Mouse (Mus musculus) intestine, embryonic 14.5 days (tissue): ENCODE results near the gene Vrk2. TPM values are rescaled to one million over a fixed set of nuclear protein-coding genes. Genes with fewer than 3 reads are reported as not detected.

Source experiments
- ATAC-seq: fragments of 200-750 bp; cut with Nextera tagmentation; replicated peaks from 2 replicates; pipeline ENCODE4 v1.8.0; 2017; ENCODE audit warnings: low read depth, moderate number of reproducible peaks, moderate TSS enrichment, moderate library complexity; ENCODE audit not compliant: low FRiP score, low TSS enrichment
- DNase-seq: peaks from one replicate; pipeline ENCODE4 v3.0.0-alpha.2; 2018; ENCODE audit warnings: low spot score
- H3K27ac ChIP-seq: fragments of 300-500 bp; sonication (generic); 2 replicates; pipeline ENCODE4 v1.5.1; 2014; ENCODE audit warnings: low read depth, mild to moderate bottlenecking, control low read depth
- H3K27me3 ChIP-seq: fragments of 300-500 bp; sonication (generic); replicated peaks from 2 replicates; pipeline ENCODE4 v1.6.1; 2014; ENCODE audit warnings: low read length, control low read depth; ENCODE audit not compliant: control insufficient read depth, insufficient read depth
- H3K36me3 ChIP-seq: fragments of 300-500 bp; sonication (generic); 2 replicates; pipeline ENCODE4 v1.6.1; 2014; ENCODE audit warnings: low read length, control low read depth; ENCODE audit not compliant: control insufficient read depth, insufficient read depth
- H3K4me1 ChIP-seq: fragments of 300-500 bp; sonication (generic); replicated peaks from 2 replicates; pipeline ENCODE4 v1.6.1; 2014; ENCODE audit warnings: low read length, control low read depth, mixed read lengths; ENCODE audit not compliant: control insufficient read depth, insufficient read depth
- H3K4me2 ChIP-seq: fragments of 300-500 bp; sonication (generic); 2 replicates; pipeline ENCODE4 v1.6.1; 2014; ENCODE audit warnings: low read length
- H3K4me3 ChIP-seq: fragments of 300-500 bp; sonication (generic); 2 replicates; pipeline ENCODE4 v1.5.1; 2014; ENCODE audit warnings: low read depth, low read length, control low read depth, mixed read lengths
- H3K9ac ChIP-seq: fragments of 300-500 bp; sonication (generic); 2 replicates; pipeline ENCODE4 v1.6.1; 2014; ENCODE audit warnings: mild to moderate bottlenecking, low read length
- H3K9me3 ChIP-seq: fragments of 300-500 bp; sonication (generic); 2 replicates; pipeline ENCODE4 v1.6.1; 2016; ENCODE audit warnings: low read length, control low read depth; ENCODE audit not compliant: control insufficient read depth
- WGBS: fragments of 180-500 bp; shearing (Covaris S2); extraction: QIAGEN DNeasy Blood & Tissue Kit; methylation state at CpG from one replicate; pipeline ENCODE4 v1.1.7; 2014; 5-methylcytosine and 5-hydroxymethylcytosine counted together
- polyA plus RNA-seq: library from polyadenylated mRNA; unstranded; fragments of >200 nt; fragmentation: Nextera tagmentation; extraction: Ambion mirVana; gene quantifications from 2 replicates; pipeline ENCODE4 v1.2.1, GENCODE M21; 2014

The Vrk2 gene
- polyA plus RNA-seq, 1 experiment from 2014 or later = 26.3 TPM

DNA sequence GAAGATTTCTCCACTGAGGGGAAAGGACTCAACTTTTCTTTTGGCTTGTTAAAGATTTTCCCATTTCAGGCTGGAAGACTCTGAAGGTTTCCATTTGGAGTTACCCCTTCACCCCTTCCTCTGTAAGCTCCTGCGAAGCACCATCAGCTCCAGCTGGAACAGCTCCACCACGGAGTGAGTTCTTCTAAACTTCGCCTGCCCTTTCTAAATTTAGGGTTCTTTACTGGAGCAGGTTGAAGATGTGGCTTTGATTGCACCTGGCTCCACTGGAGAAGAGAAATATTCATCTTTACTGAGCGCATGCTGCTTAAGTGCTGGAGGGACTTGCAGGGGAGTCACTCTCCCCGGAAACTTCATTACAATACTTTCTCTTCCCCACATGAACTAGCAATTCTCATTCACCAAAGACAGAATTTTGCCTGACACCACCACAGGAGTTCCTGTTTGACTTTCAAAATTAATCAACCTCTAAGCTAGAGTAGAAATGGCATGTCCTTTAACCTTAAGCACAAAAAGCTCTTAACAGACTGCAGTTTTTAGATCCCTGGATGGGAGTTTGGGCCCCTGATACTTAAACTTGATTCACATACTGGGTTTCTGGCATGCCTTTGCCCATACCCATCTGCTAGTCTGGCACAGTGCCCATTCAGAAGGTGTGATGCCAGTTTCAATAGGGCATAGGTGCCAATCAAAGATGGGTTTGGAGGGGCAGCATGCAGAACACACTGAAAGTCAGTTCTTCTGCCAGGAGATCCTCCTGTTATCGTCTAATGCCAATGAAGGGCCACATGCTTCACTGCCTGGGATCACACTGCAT is 7.2 kb downstream of the Vrk2 start:
- H3K4me2 ChIP-seq = 0 out of 2 replicates have a peak overlapping the region, but pooled peaks have one; percentile 6
- H3K9me3 ChIP-seq = no peaks in the 10 kb centered on the region
- no peak overlapping the region for H3K4me3 ChIP-seq
- H3K9ac ChIP-seq = no peak overlapping the region
- DNase-seq (no peak), ATAC-seq (no peak)
- no peaks in the 10 kb centered on the region for H3K36me3 ChIP-seq
- H3K4me1 ChIP-seq = peaks cover 8% of the 10 kb centered on the region; the same call in 1 of the 2 replicates
- no peak overlapping the region for H3K27ac ChIP-seq
- H3K27me3 ChIP-seq = no peaks in the 10 kb centered on the region
- 50% methylated on average over 6 of the region's 6 CpGs for WGBS

DNA sequence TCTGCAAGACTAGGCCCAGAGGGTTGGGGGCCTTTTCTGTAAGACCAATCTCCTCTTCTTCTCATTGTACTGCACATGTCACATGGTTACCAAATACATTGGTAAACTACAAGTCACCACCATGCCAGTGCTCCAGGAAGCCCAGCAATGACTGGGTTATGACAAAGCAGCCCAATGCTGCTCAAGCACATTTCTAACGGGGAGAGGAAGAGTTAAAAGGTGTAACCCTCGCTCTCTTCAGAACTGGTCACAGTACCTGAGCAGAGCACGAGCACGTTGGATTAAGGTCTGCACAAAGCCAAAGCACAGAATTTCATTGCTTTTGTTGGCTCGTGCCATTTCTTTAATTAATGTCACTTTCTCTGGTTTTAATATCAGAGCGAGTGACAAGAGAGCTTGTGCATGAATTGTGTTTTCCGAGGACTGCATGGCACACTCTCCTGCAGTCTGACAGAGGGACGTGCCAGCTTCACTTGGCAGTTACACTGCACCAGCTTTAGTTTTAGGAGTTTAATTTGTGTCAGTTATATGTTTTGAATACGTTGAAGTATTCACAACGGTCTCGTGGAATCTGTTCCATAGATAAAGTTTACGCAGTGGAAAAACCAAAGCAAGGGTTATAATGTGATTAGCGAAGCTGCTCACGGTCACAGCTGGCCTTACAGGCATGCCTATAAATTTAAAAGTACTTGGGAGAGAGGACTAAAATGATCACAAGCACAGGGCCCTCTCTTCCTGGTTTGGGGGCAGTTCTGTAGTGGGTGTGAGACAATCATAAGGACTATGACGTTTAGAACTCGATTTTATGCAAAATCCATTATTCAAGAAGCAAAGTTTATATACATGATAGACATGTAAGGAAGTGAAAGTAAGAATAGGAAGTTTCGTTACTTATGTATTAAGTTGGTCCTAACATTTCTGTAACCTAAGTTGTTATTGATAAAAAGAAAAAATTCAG is 8.1 kb downstream of the Vrk2 start:
- Histone ChIP-seq H3K4me3 (no peak overlapping the region), H3K9me3 (no peaks in the 10 kb centered on the region), H3K27ac (no peak overlapping the region), H3K27me3 (no peaks in the 10 kb centered on the region), H3K4me2 (0 out of 2 replicates have a peak overlapping the region, but pooled peaks have one; percentile 6), H3K4me1 (peaks cover 8% of the 10 kb centered on the region; the same call in 1 of the 2 replicates), H3K36me3 (no peaks in the 10 kb centered on the region), H3K9ac (no peak overlapping the region)
- 67% methylated on average over 17 of the region's 17 CpGs for WGBS
- ATAC-seq (no peak), DNase-seq (no peak)

DNA sequence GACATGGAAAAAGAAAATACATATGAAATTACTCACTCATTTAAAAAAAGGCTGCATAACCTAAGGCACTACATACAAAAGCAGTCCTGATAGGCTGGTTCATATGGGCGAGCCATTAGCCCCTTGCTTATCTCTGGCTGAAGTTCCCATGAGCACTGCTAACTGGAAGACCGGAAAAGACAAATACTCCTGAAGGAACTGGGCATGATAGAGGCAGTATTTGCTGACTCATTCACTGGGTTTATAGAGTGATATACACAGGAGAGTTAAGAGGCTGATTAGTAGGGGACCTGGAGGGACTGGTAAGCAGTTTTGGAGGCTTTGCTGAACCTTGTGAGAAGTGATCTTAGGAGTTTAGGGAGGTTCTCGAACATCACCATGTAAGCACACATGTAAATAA is 42.2 kb downstream of the Vrk2 start:
- ATAC-seq (no peak), DNase-seq (no peak)
- no peaks in the 10 kb centered on the region for H3K9me3 ChIP-seq
- H3K4me1 ChIP-seq = no peaks in the 10 kb centered on the region
- WGBS = 86% methylated on average over 3 of the region's 3 CpGs
- no peak overlapping the region for H3K4me3 ChIP-seq
- peaks cover under 1% of the 10 kb centered on the region; the same call in 1 of the 2 replicates for H3K36me3 ChIP-seq
- no peak overlapping the region for H3K9ac ChIP-seq
- H3K27ac ChIP-seq = no peak overlapping the region
- H3K4me2 ChIP-seq = no peak overlapping the region
- no peaks in the 10 kb centered on the region for H3K27me3 ChIP-seq

DNA sequence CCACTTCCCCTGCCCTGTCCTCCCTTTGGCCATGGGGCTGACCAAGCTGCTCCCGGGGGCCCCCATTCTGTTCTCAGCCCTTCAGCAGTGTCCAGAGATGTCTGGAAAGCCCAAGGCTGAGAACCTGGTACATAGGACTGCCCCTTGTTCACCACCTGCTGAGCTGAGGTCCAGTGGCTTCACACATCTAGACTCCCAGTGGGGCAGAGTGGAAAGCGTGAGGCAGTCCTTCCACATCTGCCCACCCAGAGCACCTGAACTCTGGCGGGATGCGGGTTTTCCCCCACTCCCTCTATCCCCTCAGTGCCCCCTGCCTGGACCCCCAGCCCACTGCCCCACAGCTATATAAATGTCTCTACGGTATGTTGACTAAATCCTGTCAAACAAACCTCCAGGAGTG is 56.0 kb downstream of the Vrk2 start:
- peaks cover 7% of the 10 kb centered on the region; the same call in 1 of the 2 replicates for H3K36me3 ChIP-seq
- no peak for ATAC-seq
- 91% methylated on average over 5 of the region's 5 CpGs for WGBS
- no peak for DNase-seq
- H3K9ac ChIP-seq = no peak overlapping the region
- no peaks in the 10 kb centered on the region for H3K9me3 ChIP-seq
- no peaks in the 10 kb centered on the region for H3K4me1 ChIP-seq
- no peak overlapping the region for H3K4me2 ChIP-seq
- H3K4me3 ChIP-seq = no peak overlapping the region
- no peaks in the 10 kb centered on the region for H3K27me3 ChIP-seq
- H3K27ac ChIP-seq = no peak overlapping the region

DNA sequence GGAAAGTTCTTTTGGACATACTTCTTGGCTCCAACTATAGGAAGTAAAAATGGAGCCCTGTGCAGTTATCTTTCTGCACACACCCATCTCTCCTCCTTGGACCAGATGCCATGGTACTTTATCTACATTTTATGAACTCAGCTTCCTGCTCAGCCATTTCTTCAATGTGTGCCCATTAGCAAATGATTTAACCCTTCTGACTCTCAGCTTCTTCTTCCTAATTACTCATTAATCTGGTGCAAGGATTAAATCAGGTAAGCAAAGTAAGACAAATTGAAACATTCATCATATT is 60.0 kb downstream of the Vrk2 start:
- Histone ChIP-seq H3K9me3 (no peaks in the 10 kb centered on the region), H3K4me1 (no peaks in the 10 kb centered on the region), H3K36me3 (no peaks in the 10 kb centered on the region), H3K4me2 (no peak overlapping the region), H3K4me3 (no peak overlapping the region), H3K27ac (no peak overlapping the region), H3K27me3 (no peaks in the 10 kb centered on the region), H3K9ac (no peak overlapping the region)
- DNase-seq = no peak
- ATAC-seq = no peak

DNA sequence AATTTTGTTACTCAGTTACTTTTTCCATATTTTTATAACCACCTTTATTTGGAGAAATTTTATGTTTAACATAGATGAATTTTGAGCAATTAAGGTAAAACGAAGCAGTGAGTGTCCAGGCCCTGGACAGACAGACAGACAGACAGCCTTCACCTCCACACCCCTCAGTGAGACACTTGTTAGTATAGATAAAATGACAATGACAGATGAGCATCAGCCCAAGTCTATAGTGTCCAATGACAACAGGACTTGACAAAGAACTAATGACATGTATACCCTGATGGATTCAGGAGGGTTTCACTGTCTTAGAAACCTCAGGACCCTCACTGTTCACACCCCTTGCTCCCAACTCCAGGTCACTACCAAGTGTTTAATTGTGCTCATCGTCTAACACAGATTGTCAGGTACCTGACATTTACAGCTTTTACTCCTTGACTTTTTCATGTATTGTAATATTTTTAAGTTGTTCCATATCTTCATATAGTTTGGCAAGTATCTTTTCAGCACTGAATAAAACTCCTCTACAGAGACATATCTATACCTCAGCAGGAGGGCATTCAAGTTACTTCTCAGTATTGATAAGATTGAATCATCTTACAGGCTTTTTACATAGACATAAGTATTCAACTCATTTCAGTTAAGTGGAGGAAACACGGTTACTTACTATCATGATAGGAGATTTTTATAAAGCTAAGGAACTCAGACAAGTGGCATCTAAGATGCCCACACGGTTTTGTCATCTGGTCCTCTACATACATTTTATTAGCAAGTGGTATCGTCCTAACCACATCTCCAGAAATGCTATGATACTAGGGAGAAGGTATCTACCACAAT is 60.6 kb downstream of the Vrk2 start:
- DNase-seq (no peak), ATAC-seq (no peak)
- H3K9ac ChIP-seq = no peak overlapping the region
- WGBS = 89% methylated on average over 5 of the region's 5 CpGs
- no peaks in the 10 kb centered on the region for H3K4me1 ChIP-seq
- H3K27me3 ChIP-seq = no peaks in the 10 kb centered on the region
- H3K4me2 ChIP-seq = no peak overlapping the region
- H3K9me3 ChIP-seq = no peaks in the 10 kb centered on the region
- no peaks in the 10 kb centered on the region for H3K36me3 ChIP-seq
- H3K27ac ChIP-seq = no peak overlapping the region
- H3K4me3 ChIP-seq = no peak overlapping the region

DNA sequence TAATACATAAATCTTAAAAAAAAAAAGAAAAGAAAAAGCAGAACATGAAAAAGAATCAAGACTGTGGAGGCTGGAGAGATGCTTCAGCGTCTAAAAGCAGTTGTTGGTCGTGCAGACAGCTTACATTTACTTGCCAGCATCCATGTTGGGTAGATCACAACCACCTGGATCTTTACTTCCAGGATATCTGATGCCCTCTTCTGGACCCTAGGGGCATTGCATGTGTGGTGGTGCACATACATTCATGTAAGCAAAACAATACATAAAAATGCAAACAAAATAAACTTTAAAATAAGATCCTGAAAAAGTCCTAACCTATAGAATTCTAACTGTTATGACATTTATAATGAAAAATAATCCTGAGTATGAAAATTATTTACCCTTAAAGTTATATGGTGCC is 66.9 kb downstream of the Vrk2 start:
- Histone ChIP-seq H3K27ac (no peak overlapping the region), H3K4me2 (no peak overlapping the region), H3K9ac (no peak overlapping the region), H3K36me3 (no peaks in the 10 kb centered on the region; the same call in 1 of the 2 replicates), H3K4me3 (no peak overlapping the region), H3K27me3 (no peaks in the 10 kb centered on the region), H3K9me3 (no peaks in the 10 kb centered on the region), H3K4me1 (no peaks in the 10 kb centered on the region)
- no peak for DNase-seq
- ATAC-seq = no peak
- WGBS = 93% methylated on average over 2 of the region's 2 CpGs

DNA sequence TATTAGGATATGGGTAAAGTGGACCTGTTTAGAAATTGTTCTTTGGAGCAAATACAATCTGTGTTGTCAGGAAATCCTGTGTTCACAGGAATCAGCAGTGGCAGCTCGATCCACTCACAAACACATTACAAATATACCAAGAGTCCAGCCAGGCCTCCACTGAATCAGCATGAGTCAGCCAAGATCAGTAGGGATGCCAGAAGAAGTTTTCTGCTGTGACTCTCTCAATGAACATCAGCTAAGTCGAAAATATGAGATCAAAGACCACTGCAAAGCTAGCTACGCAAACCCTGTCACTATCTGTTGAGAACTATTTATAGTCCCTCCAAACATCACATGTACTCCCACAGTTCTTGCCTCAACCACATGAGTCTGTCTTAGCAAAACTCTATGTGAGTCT is 74.8 kb downstream of the Vrk2 start:
- 79% methylated on average over 3 of the region's 3 CpGs for WGBS
- no peak for ATAC-seq
- DNase-seq = no peak
- Histone ChIP-seq H3K9me3 (no peaks in the 10 kb centered on the region), H3K27me3 (no peaks in the 10 kb centered on the region), H3K4me2 (no peak overlapping the region), H3K27ac (no peak overlapping the region), H3K36me3 (no peaks in the 10 kb centered on the region), H3K9ac (no peak overlapping the region), H3K4me1 (no peaks in the 10 kb centered on the region), H3K4me3 (no peak overlapping the region)
